Mouse (Mus musculus) CH12.LX (cell line): ENCODE results near the gene Usp17le. TPM values are rescaled to one million over a fixed set of nuclear protein-coding genes. Genes with fewer than 3 reads are reported as not detected.
"Not testable (repeated sequence)": the region's sequence is repeated elsewhere in the genome, so short reads cannot be mapped to it uniquely, and the experiment has no call there.

Source experiments
- DNase-seq: peaks from one replicate; pipeline ENCODE4 v3.0.0-alpha.2; 2013; ENCODE audit errors: extremely low read depth
- H3K27ac ChIP-seq: 2 replicates; pipeline ENCODE4 v1.5.1; 2012; ENCODE audit warnings: low read depth, mild to moderate bottlenecking, control low read depth, moderate library complexity; ENCODE audit not compliant: insufficient read depth
- H3K27me3 ChIP-seq: replicated peaks from 2 replicates; pipeline ENCODE3; 2012; ENCODE audit warnings: inconsistent platforms
- H3K36me3 ChIP-seq, 2 experiments: replicated peaks in 1 of 2; 2 replicates each; pipeline versions ENCODE3 to v1.6.1; 2012; ENCODE audit warnings: inconsistent platforms in 1 of 2, low read length in 1 of 2, mild to moderate bottlenecking in 1 of 2, mixed read lengths in 1 of 2, moderate library complexity in 1 of 2; ENCODE audit not compliant: control insufficient read depth in 1 of 2, insufficient read depth in 1 of 2
- H3K4me1 ChIP-seq, 2 experiments: 2 replicates each; pipeline ENCODE4 v1.6.1; 2012; ENCODE audit warnings: inconsistent platforms in 1 of 2, moderate library complexity in 1 of 2; ENCODE audit not compliant: insufficient read depth in 2 of 2, control insufficient read depth in 1 of 2
- H3K4me2 ChIP-seq: 2 replicates; pipeline ENCODE4 v1.6.1; 2012; ENCODE audit warnings: low read depth, mild to moderate bottlenecking, control low read depth; ENCODE audit not compliant: poor library complexity, insufficient read depth, severe bottlenecking
- H3K4me3 ChIP-seq, 3 experiments: fragments of 150-350 bp in 1 of 3; sonication (generic) in 1 of 3; replicated peaks in 1 of 3; 2 replicates each; pipeline versions ENCODE3 to v1.5.1; 2011 to 2012; ENCODE audit warnings: low read depth in 2 of 3, low read length in 2 of 3, mild to moderate bottlenecking in 2 of 3, moderate library complexity in 2 of 3, control low read depth in 1 of 3, improper control_type of control experiment in 1 of 3, inconsistent platforms in 1 of 3, mixed read lengths in 1 of 3; ENCODE audit not compliant: poor library complexity in 1 of 3
- H3K79me2 ChIP-seq: replicated peaks from 2 replicates; pipeline ENCODE4 v1.6.1; 2012; ENCODE audit warnings: mild to moderate bottlenecking, moderate library complexity; ENCODE audit not compliant: control insufficient read depth, poor library complexity, insufficient read depth, severe bottlenecking; ENCODE audit errors: extremely low read depth
- H3K9ac ChIP-seq: 2 replicates; pipeline ENCODE4 v1.6.1; 2012; ENCODE audit warnings: low read depth, mild to moderate bottlenecking, control low read depth, moderate library complexity; ENCODE audit not compliant: insufficient read depth
- H3K9me3 ChIP-seq: replicated peaks from 2 replicates; pipeline ENCODE3; 2012; ENCODE audit warnings: low read length, inconsistent platforms, mixed read lengths
- CHD2 ChIP-seq: IDR thresholded peaks from 2 replicates; pipeline ENCODE4 v1.6.1; 2011; ENCODE audit warnings: low read length, improper control_type of control experiment
- dilution Hi-C: fragments of 300-500 bp; cut with MboI; formaldehyde crosslinking; loops from 2 replicates; pipeline ENCODE4 v1.14.3; 2020; ENCODE audit warnings: low sequenced_read_pairs; ENCODE audit not compliant: extremely low pct_unique_long_range_greater_than_20kb, extremely low pct_ligation_motif_present
- in situ Hi-C: fragments of 300-500 bp; cut with MboI; formaldehyde crosslinking; loops from 3 replicates; pipeline ENCODE4 v1.14.3; 2019; ENCODE audit warnings: low sequenced_read_pairs, low pct_ligation_motif_present, low pct_unique_long_range_greater_than_20kb, mixed read lengths
- polyA plus RNA-seq: library from polyadenylated mRNA; unstranded; fragments of >175 nt; gene quantifications from 2 replicates; pipeline ENCODE4 v1.2.1, GENCODE M21; 2012; ENCODE audit warnings: low read depth; ENCODE audit not compliant: insufficient read length
- total RNA-seq, 2 experiments: library from RNA; depleted of rRNA; stranded (reverse); fragments of 300-350 nt in 1 of 2; fragments of >200 nt in 1 of 2; gene quantifications; 2 replicates each; pipeline ENCODE4 v1.2.3; 2012 to 2014

Gene Usp17le
- total RNA-seq (2012; rRNA removed) (0.08 TPM in 1 of 2 replicates, not detected in the other), total RNA-seq (2014; rRNA removed) (not detected in 2 replicates), polyA plus RNA-seq (not detected in 2 replicates)

GRCm38 (mm10) chr7:104777370-104777769 lies at the start of gene Usp17le:
Gene Usp17le, minus strand, starts transcription at chr7:104777470.
- H3K27me3 ChIP-seq, H3K4me2 ChIP-seq, DNase-seq, H3K27ac ChIP-seq, H3K4me1 ChIP-seq, H3K79me2 ChIP-seq, dilution Hi-C loops, H3K36me3 ChIP-seq, H3K9me3 ChIP-seq, H3K4me3 ChIP-seq, H3K9ac ChIP-seq, in situ Hi-C loops: not testable (repeated sequence)

DNA sequence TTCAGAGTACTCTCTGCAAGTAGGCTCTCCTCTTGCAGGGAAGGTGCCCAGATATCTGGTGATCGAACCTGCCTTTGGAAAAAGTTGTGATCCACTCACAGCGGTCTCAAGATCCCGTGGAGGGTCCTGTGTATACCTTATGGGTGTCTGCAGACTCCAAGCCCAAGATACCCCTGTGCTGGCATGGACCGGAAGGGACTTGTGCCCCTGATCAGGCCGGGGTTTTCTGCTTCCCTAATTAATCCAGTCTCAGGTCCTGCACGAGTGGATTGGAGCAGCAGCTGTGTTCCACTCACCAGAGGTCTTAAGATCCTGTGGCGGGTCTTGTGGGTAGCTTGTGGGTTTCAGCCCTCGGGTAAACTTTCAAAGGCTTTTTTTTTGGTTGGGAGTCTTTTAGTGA lies 33.1 kb upstream of the Usp17le start:
- H3K36me3 ChIP-seq, H3K9me3 ChIP-seq, H3K4me2 ChIP-seq, dilution Hi-C loops, H3K9ac ChIP-seq, H3K4me1 ChIP-seq, H3K27ac ChIP-seq, DNase-seq, H3K27me3 ChIP-seq, H3K4me3 ChIP-seq, in situ Hi-C loops, H3K79me2 ChIP-seq: not testable (repeated sequence)

- dilution Hi-C loops: no loop called here
These were observed 13.5 kb upstream of the Usp17le start for GRCm38 (mm10) chr7:104790796-104791195.

More at GRCm38 (mm10) chr7:104790796-104791195, 13.5 kb upstream of the Usp17le start:
- TF ChIP-seq CHD2: no peak
- no peak overlapping the region for H3K9ac ChIP-seq
- H3K4me2 ChIP-seq: no peak overlapping the region
- no peaks in the 10 kb centered on the region for H3K4me1 ChIP-seq
- H3K9me3 ChIP-seq: no peaks in the 10 kb centered on the region
- H3K36me3 ChIP-seq: no peaks in the 10 kb centered on the region
- H3K27me3 ChIP-seq: no peaks in the 10 kb centered on the region
- DNase-seq: no peak
- no peak overlapping the region for H3K27ac ChIP-seq
- H3K4me3 ChIP-seq: no peak overlapping the region
- in situ Hi-C loops: no loop called here
- H3K79me2 ChIP-seq: no peaks in the 10 kb centered on the region

Other genes with a start within 250 kb of the Usp17le start
- gene Olfr651, start 227.3 kb downstream of the Usp17le start, total RNA-seq (2012; rRNA removed): not detected in 2 replicates
- gene Olfr651, start 227.3 kb downstream of the Usp17le start, total RNA-seq (2014; rRNA removed): not detected in 2 replicates
- not detected in 2 replicates for gene Olfr651, start 227.3 kb downstream of the Usp17le start, polyA plus RNA-seq
- not detected in 2 replicates for gene Olfr652, start 216.6 kb downstream of the Usp17le start, total RNA-seq (2012; rRNA removed)
- not detected in 2 replicates for gene Olfr652, start 216.6 kb downstream of the Usp17le start, total RNA-seq (2014; rRNA removed)
- gene Olfr652, start 216.6 kb downstream of the Usp17le start, polyA plus RNA-seq: not detected in 2 replicates
- not detected in 2 replicates for gene Olfr653, start 200.2 kb downstream of the Usp17le start, total RNA-seq (2012; rRNA removed)
- gene Olfr653, start 200.2 kb downstream of the Usp17le start, total RNA-seq (2014; rRNA removed): not detected in 2 replicates
- gene Olfr653, start 200.2 kb downstream of the Usp17le start, polyA plus RNA-seq: not detected in 2 replicates
- not detected in 2 replicates for gene Olfr654, start 190.4 kb downstream of the Usp17le start, total RNA-seq (2012; rRNA removed)
- gene Olfr654, start 190.4 kb downstream of the Usp17le start, total RNA-seq (2014; rRNA removed): not detected in 2 replicates
- gene Olfr654, start 190.4 kb downstream of the Usp17le start, polyA plus RNA-seq: not detected in 2 replicates
- gene Olfr655, start 175.7 kb downstream of the Usp17le start, total RNA-seq (2012; rRNA removed): not detected in 2 replicates
- not detected in 2 replicates for gene Olfr655, start 175.7 kb downstream of the Usp17le start, total RNA-seq (2014; rRNA removed)
- 0.76 and 0.80 TPM in 2 replicates for gene Olfr655, start 175.7 kb downstream of the Usp17le start, polyA plus RNA-seq
- not detected in 2 replicates for gene Olfr656, start 163.5 kb downstream of the Usp17le start, total RNA-seq (2012; rRNA removed)
- gene Olfr656, start 163.5 kb downstream of the Usp17le start, total RNA-seq (2014; rRNA removed): not detected in 2 replicates
- not detected in 2 replicates for gene Olfr656, start 163.5 kb downstream of the Usp17le start, polyA plus RNA-seq
- gene Olfr657, start 152.7 kb downstream of the Usp17le start, total RNA-seq (2012; rRNA removed): not detected in 2 replicates
- not detected in 2 replicates for gene Olfr657, start 152.7 kb downstream of the Usp17le start, total RNA-seq (2014; rRNA removed)
- gene Olfr657, start 152.7 kb downstream of the Usp17le start, polyA plus RNA-seq: not detected in 2 replicates
- not detected in 2 replicates for gene Olfr658, start 130.2 kb downstream of the Usp17le start, total RNA-seq (2012; rRNA removed)
- not detected in 2 replicates for gene Olfr658, start 130.2 kb downstream of the Usp17le start, total RNA-seq (2014; rRNA removed)
- not detected in 2 replicates for gene Olfr658, start 130.2 kb downstream of the Usp17le start, polyA plus RNA-seq
- not detected in 2 replicates for gene Olfr659, start 110.7 kb downstream of the Usp17le start, total RNA-seq (2012; rRNA removed)
- not detected in 2 replicates for gene Olfr659, start 110.7 kb downstream of the Usp17le start, total RNA-seq (2014; rRNA removed)
- not detected in 2 replicates for gene Olfr659, start 110.7 kb downstream of the Usp17le start, polyA plus RNA-seq
- not detected in 2 replicates for gene Olfr661, start 91.0 kb downstream of the Usp17le start, total RNA-seq (2012; rRNA removed)
- gene Olfr661, start 91.0 kb downstream of the Usp17le start, total RNA-seq (2014; rRNA removed): not detected in 2 replicates
- gene Olfr661, start 91.0 kb downstream of the Usp17le start, polyA plus RNA-seq: not detected in 2 replicates
- gene Usp17lb, start 65.1 kb upstream of the Usp17le start, total RNA-seq (2012; rRNA removed): not detected in 2 replicates
- not detected in 2 replicates for gene Usp17lb, start 65.1 kb upstream of the Usp17le start, total RNA-seq (2014; rRNA removed)
- not detected in 2 replicates for gene Usp17lb, start 65.1 kb upstream of the Usp17le start, polyA plus RNA-seq
- 0.13 and 0.17 TPM in 2 replicates for gene Usp17la, start 79.5 kb upstream of the Usp17le start, total RNA-seq (2012; rRNA removed)
- gene Usp17la, start 79.5 kb upstream of the Usp17le start, total RNA-seq (2014; rRNA removed): not detected in 2 replicates
- 0.10 and 0.11 TPM in 2 replicates for gene Usp17la, start 79.5 kb upstream of the Usp17le start, polyA plus RNA-seq
- gene Olfr665, start 100.6 kb upstream of the Usp17le start, total RNA-seq (2012; rRNA removed): not detected in 2 replicates
- not detected in 2 replicates for gene Olfr665, start 100.6 kb upstream of the Usp17le start, total RNA-seq (2014; rRNA removed)
- gene Olfr665, start 100.6 kb upstream of the Usp17le start, polyA plus RNA-seq: not detected in 2 replicates
- gene Olfr666, start 118.5 kb upstream of the Usp17le start, total RNA-seq (2012; rRNA removed): not detected in 2 replicates
- gene Olfr666, start 118.5 kb upstream of the Usp17le start, total RNA-seq (2014; rRNA removed): not detected in 2 replicates
- gene Olfr666, start 118.5 kb upstream of the Usp17le start, polyA plus RNA-seq: not detected in 2 replicates
- not detected in 2 replicates for gene Olfr667, start 144.0 kb upstream of the Usp17le start, total RNA-seq (2012; rRNA removed)
- not detected in 2 replicates for gene Olfr667, start 144.0 kb upstream of the Usp17le start, total RNA-seq (2014; rRNA removed)
- not detected in 2 replicates for gene Olfr667, start 144.0 kb upstream of the Usp17le start, polyA plus RNA-seq
- not detected in 2 replicates for gene Olfr668, start 150.6 kb upstream of the Usp17le start, total RNA-seq (2012; rRNA removed)
- gene Olfr668, start 150.6 kb upstream of the Usp17le start, total RNA-seq (2014; rRNA removed): not detected in 2 replicates
- not detected in 2 replicates for gene Olfr668, start 150.6 kb upstream of the Usp17le start, polyA plus RNA-seq
- gene Olfr669, start 156.8 kb upstream of the Usp17le start, total RNA-seq (2012; rRNA removed): not detected in 2 replicates
- not detected in 2 replicates for gene Olfr669, start 156.8 kb upstream of the Usp17le start, total RNA-seq (2014; rRNA removed)
- not detected in 2 replicates for gene Olfr669, start 156.8 kb upstream of the Usp17le start, polyA plus RNA-seq
- not detected in 2 replicates for gene Olfr670, start 185.2 kb upstream of the Usp17le start, total RNA-seq (2012; rRNA removed)
- gene Olfr670, start 185.2 kb upstream of the Usp17le start, total RNA-seq (2014; rRNA removed): not detected in 2 replicates
- not detected in 2 replicates for gene Olfr670, start 185.2 kb upstream of the Usp17le start, polyA plus RNA-seq
- gene Olfr671, start 201.7 kb upstream of the Usp17le start, total RNA-seq (2012; rRNA removed): not detected in 2 replicates
- gene Olfr671, start 201.7 kb upstream of the Usp17le start, total RNA-seq (2014; rRNA removed): not detected in 2 replicates
- gene Olfr671, start 201.7 kb upstream of the Usp17le start, polyA plus RNA-seq: not detected in 2 replicates
- not detected in 2 replicates for gene Olfr672, start 224.6 kb upstream of the Usp17le start, total RNA-seq (2012; rRNA removed)
- gene Olfr672, start 224.6 kb upstream of the Usp17le start, total RNA-seq (2014; rRNA removed): not detected in 2 replicates
- not detected in 2 replicates for gene Olfr672, start 224.6 kb upstream of the Usp17le start, polyA plus RNA-seq